In the genomic region with DNA sequence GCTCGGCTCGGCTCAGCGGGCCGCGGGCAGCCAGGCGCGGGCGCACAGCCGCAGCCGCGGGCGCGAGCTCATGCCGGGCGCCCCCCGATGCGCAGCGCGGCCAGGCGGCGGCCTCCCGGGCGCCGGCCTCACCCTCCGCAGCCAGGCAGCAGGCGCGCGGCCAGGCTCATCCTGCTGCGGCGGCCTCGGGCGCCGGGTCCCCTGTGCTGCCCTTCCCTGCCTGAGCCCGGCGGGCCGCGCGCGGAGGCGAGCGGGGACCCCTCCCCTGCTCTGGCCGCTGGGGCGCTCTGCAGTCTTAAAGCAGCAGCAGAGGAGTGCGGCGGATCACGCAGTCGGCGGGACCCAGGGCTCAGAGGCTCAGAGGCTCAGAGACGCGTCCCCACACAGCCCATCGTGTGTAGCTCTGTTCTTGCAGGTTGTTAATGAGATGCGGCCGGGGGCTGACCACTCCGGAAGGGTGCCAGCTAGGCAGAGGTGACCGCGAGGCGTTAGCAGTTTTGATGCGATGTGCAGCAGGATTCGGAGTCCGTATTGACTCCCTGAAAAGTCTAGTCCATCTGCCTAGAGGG, we compare ENCODE assay signal across 8 mouse cellular contexts. TPM values are rescaled to one million over a fixed set of nuclear protein-coding genes. Genes with fewer than 3 reads are reported as not detected.
DNase-seq lines count a peak whose midpoint lies in the region; ATAC-seq lines count a peak whose summit lies in the region.

A gene (minus strand): TSS at position 240 of the 569 bp plus-strand sequence.

- peaks cover 58% of the 10 kb centered on the region for H3K27me3 ChIP-seq in heart, embryonic 16.5 days (ENCODE audit: control insufficient read depth, insufficient read depth, low read length)
- H3K27me3 ChIP-seq in neural tube, embryonic 15.5 days (replicated peaks) = peaks cover 6% of the 10 kb centered on the region; the same call in 1 of the 2 replicates

- H3K4me2 ChIP-seq in heart, embryonic 16.5 days (ENCODE audit: low read depth, low read length) = peak within 1 kb of the TSS; percentile 87
- H3K4me2 ChIP-seq in neural tube, embryonic 15.5 days = peak within 1 kb of the TSS; percentile 85

- WGBS in heart, embryonic 16.5 days = 1% methylated on average over 38 of the region's 60 CpGs
- under 1% methylated on average over 57 of the region's 60 CpGs for WGBS in neural tube, embryonic 15.5 days

- no peak for DNase-seq in heart, postnatal 25 days (ENCODE audit: low spot score)
- DNase-seq in brain, adult 2 months (ENCODE audit: low read depth, low spot score) = peak; percentile 65
- peak; percentile 46 to 65 for DNase-seq in left cerebral cortex, postnatal 10 days (ENCODE audit: extremely low spot score in 1 of 2, low spot score in 2 of 2)
- DNase-seq in urinary bladder, postnatal 36 days (ENCODE audit: low spot score in 2 of 2) = no peak
- no peak for DNase-seq in spleen, adult 18-20 months

- no peaks in the 10 kb centered on the region for H3K9me3 ChIP-seq in heart, embryonic 16.5 days (replicated peaks; ENCODE audit: control insufficient read depth, low read length)
- no peaks in the 10 kb centered on the region for H3K9me3 ChIP-seq in neural tube, embryonic 15.5 days (replicated peaks)

- intact Hi-C loops in heart, postnatal 25 days (cut with DNase I) = no loop called here
- intact Hi-C loops in left cerebral cortex, postnatal 10 days (cut with DNase I) = loop anchor here (5.0 kb wide), 2 partner anchors 102 to 122 kb away; no protein-coding TSS in a partner anchor

- H3K36me3 ChIP-seq in heart, embryonic 16.5 days (ENCODE audit: control insufficient read depth, insufficient read depth) = no peaks in the 10 kb centered on the region
- H3K36me3 ChIP-seq in neural tube, embryonic 15.5 days = no peaks in the 10 kb centered on the region

- no peak; the same call in 1 of the 2 replicates for ATAC-seq in heart, embryonic 16.5 days (replicated peaks; ENCODE audit: extremely low read depth, insufficient read depth, low FRiP score)
- ATAC-seq in frontal cortex, adult (ENCODE audit: low TSS enrichment) = peak; percentile 50
- ATAC-seq in neural tube, embryonic 15.5 days (ENCODE audit: low FRiP score) = peak; percentile 73

- H3K9ac ChIP-seq in heart, embryonic 16.5 days (ENCODE audit: low read length) = peak within 1 kb of the TSS; percentile 21; the same call in 1 of the 2 replicates
- H3K9ac ChIP-seq in neural tube, embryonic 15.5 days (replicated peaks) = peak within 1 kb of the TSS; percentile 88

- peak within 1 kb of the TSS; percentile 57 for H3K4me3 ChIP-seq in heart, embryonic 16.5 days (ENCODE audit: low read length)
- peak within 1 kb of the TSS; percentile 65 for H3K4me3 ChIP-seq in neural tube, embryonic 15.5 days (replicated peaks)

- peaks cover 3% of the 10 kb centered on the region for H3K4me1 ChIP-seq in heart, embryonic 16.5 days (ENCODE audit: control insufficient read depth, insufficient read depth, low read length)
- H3K4me1 ChIP-seq in neural tube, embryonic 15.5 days = peaks cover 38% of the 10 kb centered on the region

- H3K27ac ChIP-seq in heart, embryonic 16.5 days (ENCODE audit: low read length) = no peak within 1 kb of the TSS
- peak within 1 kb of the TSS; percentile 96 for H3K27ac ChIP-seq in neural tube, embryonic 15.5 days (replicated peaks)

RNA-seq across cellular contexts. Expression of the gene that starts here (rescaled TPM):
- 0.07 TPM in 1 of 2 replicates, not detected in the other for polyA plus RNA-seq in heart, embryonic 16.5 days (2015; fragmentation: Nextera tagmentation; extraction: Ambion mirVana)
- total RNA-seq in heart, postnatal 25 days (2021) = not detected
- total RNA-seq in left cerebral cortex, postnatal 10 days (2021) = 10 to 100 TPM; 44.4 to 45.7 TPM
- 12.2 and 13.2 TPM in 2 replicates for polyA plus RNA-seq in neural tube, embryonic 15.5 days (2015; fragmentation: Nextera tagmentation; extraction: Ambion mirVana)

Comparison
In these comparisons a context has a peak if more than half of its experiments do, and no peak if none do; other contexts are left out.
1. RNA of the gene that starts here (total RNA-seq): 44.4 to 45.7 TPM in left cerebral cortex, postnatal 10 days; not detected in heart, postnatal 25 days; every median in the first group is over 10 times any median in the second.
2. RNA of the gene that starts here (polyA plus RNA-seq): 12.2 to 13.2 TPM in neural tube, embryonic 15.5 days; 0.07 TPM in heart, embryonic 16.5 days; every median in the first group is over 10 times any median in the second.
3. DNase-seq: peak in brain, adult 2 months (single experiment) and left cerebral cortex, postnatal 10 days (2 of 2); none in heart, postnatal 25 days (single experiment), urinary bladder, postnatal 36 days (0 of 2) and spleen, adult 18-20 months (0 of 2).